Mouse (Mus musculus) right cerebral cortex, postnatal 25 days (tissue): Measurements from ENCODE around the gene Pde8b.

Experiments
- DNase-seq: peaks from one replicate; pipeline ENCODE4 v3.0.0; 2022

Pde8b gene

DNA sequence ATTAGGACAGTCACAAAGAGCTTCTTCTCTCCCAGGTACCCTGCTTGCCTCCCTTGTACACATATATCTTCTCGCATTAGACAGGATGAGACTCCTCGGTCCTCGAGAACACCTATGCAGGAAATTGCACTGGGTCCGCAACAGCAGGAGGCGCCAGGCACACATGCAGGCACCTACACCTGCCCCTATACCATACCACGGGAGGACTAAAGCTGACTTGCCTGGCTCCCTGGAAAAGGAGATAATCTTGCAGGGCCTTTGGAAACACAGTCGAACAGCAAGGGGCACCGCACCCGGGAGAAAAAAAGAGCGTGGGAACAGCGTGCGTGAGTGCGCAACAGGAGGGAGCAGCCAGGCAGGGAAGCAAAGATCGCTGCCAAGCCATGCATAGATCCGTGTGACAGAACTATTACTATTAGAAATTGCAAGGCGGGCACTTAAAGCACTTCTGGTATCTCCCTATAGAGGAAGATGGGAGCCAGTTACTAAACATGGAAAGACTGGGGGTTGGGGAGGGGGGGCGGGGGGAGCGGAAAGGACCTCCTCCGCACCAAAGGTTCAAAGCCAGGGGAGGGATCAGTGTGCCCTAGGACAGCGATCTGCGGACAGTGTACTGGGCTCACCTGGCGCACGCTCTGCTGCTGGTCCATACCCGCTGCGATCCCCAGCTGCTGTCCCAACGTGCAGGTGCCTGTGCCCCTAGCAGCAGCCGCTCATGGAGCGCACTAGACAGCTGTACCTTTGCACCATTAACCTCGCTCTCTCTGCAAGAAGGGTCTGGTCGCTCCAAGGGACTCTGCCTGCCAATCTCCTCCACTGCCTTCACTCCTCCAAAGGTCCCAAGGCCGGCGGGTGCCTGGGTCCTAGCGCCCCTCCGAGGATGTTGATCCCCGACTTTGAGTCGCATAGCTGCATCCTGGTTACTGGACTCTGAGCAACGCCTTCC is at the start of gene Pde8b:
Gene Pde8b (minus strand): TSS at position 826 of the 946 bp plus-strand sequence.
- DNase-seq: peak; percentile 45

DNA sequence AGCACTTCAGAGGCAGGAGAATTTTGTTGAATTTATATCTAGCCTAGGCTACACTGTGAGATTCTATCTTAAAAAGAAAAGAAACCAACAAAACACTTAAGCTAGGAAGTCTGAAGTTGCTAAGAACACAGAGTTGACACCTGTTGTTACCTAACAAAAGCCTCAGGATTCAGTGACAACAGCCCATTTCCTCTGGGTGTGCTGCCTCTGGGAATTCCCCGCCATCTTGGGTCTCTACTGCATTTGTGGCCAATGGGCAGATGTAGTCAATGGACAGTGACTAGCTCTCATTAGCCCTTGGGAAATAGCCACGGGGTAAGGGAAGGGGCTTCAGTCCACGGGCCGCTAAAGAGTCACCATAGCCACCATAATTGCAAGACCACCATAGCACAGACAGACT is 41.8 kb upstream of the Pde8b start:
- DNase-seq: no peak

DNA sequence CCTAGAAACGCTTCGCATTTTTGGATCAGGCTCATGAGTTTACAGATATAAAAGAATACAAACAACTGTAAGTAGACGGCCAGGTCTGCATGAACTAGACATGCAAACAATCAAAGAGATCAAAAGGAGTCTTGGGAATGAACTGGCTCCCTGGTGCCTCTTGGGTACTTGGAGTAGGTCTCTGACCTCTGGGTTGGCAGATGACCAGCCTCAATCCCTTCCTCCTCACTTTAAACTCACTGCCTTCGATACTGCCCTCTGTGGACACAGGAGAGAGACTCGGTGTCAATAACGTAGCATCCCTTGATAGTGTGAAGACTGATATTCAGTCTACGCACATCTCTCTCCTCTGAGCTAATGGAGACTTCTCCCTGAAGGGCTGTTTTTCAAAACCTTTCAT is 37.9 kb upstream of the Pde8b start:
- no peak for DNase-seq

DNA sequence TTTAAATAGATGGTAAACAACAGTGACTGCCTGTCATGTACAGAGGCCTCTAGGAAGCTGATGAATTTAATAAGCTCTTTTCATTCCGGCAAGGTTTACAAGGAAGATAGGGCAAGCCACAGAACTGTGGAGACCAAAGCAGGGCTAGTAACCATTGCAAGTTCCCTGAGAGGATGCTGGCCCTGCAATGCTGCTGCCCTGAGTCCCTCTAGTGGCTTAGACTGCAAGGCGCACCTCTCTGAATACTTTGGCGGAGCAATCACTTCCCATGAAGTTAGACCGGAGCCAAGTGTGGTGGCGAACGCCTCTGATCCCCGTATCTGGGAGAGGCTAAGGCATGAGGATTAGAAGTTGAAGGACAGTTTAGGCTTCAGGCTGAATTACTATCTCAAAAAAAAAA is 36.9 kb upstream of the Pde8b start:
- DNase-seq: peak; percentile 72

DNA sequence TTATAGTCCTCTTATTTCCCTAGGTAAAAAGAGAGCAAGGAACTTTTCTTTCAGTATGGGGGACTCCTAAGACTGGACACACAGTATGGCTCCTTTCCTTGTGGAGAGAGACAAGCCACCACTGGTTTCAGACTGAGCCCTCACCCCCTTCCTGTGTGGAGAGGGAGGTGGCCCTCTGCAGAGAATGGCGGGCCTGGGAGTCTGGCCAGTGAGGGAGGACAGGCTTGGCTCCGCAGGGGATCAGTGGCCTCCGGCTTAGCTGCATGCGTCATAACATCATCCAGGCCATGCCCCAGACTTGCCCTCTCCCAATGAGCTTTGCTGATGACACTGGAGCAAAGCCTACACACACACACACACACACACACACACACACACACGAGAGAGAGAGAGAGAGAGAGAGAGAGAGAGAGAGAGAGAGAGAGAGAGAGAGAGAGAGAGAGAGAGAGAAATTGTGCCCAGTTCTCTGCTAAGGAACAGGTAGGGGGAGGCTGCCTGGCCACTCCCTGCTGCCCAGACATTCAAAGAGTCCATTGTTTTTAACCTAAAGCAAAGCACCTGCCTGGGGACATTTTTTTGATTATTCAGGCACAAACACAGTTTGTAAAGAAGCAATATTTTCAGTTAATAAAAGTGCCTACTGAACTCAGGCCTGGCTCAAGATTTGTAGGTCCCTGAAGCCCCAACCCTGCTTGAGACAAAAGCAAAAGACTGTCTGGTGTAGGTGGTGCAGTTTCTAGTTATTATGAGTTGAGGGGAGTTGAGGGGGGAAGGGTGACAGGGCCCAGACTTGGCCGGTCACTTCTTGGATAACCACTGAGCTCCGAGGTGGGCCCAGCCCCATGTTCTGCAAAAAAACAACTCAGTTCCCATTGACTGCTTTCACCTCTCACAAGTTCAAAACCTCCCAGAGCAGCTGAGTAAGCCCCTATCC is 31.9 kb upstream of the Pde8b start:
- no peak for DNase-seq

DNA sequence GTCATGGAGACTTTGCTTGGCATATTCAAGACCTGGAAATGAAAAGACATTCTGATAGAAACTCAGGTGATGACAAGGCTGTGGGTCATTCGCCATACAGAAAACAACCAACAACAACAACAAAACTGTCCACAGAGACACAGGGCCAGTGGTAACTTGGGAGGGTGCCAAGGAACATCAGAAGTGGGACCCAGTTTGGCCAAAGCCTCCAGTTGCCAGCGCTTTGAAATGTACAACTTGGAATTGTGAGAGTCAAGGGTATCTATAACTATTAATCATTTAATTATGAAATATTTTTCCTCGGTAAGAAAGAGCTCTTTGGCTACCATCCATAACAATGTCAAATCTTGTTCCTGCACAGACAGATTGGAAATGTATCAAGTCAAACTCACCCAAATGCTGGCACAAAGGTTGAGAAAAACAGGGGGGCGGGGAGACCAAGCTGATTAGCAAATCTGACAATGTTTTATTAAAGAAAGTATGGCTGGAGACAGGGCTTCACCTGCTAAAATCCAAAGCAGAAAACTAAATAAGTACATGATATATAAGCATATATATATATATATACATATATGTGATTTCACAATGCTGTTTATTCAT is 28.4 kb upstream of the Pde8b start:
- no peak for DNase-seq

DNA sequence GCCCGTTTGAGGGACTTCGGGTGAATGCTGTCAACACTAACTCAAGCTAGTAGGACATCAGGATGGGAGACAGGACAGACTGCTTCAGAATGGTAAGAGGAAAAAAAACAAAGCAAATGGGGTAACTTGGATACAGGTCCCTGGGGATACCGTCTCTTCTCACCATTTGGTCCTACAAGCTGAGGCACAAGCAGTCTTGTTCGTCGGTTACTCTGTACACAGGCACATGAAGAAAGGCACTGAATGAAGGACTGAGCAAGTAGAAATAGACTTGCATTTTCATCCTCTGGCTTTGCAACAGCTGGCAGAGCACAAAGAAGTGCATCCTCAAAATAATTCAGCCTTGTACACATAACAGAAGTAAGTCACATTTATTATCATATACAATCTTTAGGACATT is 14.6 kb upstream of the Pde8b start:
- no peak for DNase-seq

DNA sequence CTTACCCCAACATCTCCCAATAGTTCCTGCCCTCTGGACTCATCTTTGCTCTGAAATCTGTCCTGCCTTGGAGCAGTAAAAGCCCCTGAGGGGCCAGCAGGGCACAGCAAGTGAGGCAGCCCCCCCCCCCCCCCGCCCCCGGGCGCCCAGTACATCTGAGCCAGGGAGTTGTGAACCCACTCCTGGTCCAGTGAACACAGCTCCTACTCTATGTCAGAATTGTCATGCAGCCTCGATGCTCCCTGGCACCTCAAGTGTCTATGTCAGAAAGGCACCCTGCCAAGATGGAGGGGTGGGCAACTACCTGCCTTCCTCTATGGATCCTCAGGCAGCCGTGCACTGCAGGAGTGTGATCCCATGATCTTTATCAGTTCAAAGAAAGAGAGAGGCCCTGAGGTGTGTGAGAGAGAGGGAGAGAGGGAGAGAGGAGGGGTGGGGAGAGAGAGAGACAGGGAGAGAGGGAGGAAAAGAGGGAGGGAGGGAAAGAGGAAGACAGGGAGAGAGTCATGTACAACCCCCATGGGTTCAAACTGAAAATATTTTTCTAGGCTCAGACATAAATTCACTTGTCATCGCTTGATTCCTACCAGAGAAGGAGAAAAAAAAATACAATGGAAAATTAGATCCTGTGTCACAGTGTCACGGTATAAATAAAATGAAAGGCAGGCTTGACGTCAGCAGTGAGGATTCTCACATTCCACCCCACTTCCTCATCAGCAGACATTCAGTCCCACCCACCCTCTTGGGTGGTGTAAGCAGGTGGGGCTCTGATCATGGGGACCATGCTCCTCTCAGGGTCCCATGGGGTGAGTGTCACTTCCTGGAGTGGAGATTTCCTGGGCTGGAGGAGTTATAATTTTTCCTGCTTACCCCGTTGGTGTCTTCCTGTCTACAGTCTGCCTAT is 11.0 kb upstream of the Pde8b start:
- DNase-seq: no peak

DNA sequence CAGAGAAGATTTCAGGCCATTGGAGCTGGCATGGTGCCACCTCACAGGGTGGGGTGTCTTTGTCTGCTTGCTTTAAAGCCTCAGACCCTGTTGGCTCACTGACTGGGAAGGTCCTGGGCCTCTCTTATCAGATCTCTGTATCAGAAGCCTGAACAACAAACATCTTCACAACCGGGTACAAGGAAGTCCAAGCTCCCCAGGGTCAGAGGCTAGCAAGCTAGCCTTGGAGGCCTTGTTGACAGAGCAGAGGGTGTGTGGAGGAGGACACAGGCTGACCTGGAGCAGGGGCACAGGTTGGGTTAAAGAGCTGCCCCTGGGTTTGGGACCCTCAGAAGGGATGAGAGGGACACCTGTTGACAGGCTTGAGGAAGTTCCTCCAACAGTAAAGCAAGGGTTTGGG is 10.3 kb upstream of the Pde8b start:
- DNase-seq: no peak

DNA sequence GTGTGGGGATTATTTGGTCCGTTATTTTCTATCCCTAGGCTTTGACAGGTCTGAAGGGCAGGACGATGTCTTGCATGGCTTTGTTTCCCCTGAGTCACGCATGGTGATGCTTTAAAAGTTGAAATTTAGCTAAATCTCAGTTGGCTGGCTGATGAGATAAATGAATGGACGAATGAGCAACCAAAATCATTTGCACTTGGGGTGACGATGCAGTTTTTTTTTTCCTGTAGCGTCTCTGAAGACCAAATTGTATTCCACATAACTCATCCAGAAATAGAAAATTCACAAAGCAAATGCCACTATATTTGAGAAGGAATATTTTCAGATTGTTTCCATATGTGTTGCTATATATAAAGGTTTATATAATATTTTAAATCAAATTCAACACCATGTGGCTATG is 6.9 kb upstream of the Pde8b start:
- no peak for DNase-seq

DNA sequence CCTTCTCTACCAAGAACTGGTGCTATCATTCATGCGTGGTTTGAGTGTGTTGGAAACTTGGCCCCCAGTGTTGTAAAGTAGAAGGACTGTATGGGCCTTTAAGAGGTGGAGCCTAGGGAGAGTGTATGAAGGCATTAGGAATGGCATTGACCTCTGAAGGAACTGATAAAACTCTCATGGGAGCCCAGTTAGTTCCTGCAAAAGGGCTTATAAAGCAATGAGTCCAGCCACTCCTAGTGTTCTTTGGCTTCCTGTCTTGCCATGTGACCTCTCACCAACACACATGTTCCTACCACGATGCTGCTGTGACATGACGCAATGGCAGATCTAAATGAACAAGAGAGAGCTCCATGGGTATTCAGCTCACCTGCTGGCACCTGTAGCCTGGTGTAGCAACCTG is 4.9 kb upstream of the Pde8b start:
- no peak for DNase-seq

DNA sequence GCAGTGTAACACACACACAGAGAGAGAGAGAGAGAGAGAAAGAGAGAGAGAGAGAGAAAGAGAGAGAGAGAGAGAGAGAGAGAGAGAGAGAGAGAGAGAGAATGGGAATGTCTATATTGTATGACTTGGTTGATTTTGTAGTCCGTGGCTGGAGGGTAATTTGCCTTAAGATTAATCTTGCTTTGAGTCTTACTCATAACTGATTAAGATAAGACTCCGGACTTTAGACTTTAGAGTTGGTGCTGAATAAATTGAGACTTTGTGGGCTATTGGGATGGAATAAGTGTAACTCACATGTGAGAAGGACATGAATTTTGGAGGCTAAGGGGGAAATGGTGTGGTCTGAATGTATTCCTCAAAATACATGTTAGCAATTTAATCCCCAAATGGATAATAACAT is 7.1 kb downstream of the Pde8b start:
- DNase-seq: no peak

DNA sequence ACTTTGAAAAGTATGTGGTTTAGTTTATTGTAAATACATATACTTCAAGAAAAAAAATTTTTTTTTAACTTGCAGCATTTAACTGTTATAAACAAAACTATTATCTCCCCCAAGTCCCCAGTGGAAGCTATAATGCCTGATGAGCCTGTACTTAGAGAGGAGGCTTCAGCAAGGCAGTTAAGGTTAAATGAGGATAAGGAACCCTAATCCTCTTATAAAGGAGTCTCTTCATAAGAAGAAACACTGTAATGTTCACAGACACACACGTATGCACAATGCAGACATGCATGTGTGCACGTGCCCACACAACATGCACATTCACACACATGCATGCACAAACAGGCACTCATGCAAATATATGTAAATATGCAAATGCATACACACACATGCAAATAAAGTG is 12.6 kb downstream of the Pde8b start:
- DNase-seq: no peak

DNA sequence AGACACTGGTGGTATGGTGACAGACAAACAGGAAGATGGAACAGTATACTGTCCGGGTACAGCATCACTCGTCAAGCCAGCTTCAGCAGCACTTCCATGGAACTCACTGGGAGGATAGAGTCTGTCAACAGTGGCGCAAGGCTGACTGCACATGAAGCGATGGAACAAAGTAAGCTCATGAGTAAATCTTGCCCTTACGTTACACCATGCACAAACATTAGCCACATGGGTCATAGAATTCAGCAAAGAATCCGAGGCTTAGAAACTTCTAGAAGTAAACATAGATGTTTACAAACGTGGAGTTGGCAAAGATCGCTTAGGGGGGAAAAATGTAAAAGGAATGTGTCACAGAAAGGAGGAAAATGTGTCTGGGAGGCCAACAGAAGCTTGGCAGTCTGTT is 14.9 kb downstream of the Pde8b start:
- no peak for DNase-seq

DNA sequence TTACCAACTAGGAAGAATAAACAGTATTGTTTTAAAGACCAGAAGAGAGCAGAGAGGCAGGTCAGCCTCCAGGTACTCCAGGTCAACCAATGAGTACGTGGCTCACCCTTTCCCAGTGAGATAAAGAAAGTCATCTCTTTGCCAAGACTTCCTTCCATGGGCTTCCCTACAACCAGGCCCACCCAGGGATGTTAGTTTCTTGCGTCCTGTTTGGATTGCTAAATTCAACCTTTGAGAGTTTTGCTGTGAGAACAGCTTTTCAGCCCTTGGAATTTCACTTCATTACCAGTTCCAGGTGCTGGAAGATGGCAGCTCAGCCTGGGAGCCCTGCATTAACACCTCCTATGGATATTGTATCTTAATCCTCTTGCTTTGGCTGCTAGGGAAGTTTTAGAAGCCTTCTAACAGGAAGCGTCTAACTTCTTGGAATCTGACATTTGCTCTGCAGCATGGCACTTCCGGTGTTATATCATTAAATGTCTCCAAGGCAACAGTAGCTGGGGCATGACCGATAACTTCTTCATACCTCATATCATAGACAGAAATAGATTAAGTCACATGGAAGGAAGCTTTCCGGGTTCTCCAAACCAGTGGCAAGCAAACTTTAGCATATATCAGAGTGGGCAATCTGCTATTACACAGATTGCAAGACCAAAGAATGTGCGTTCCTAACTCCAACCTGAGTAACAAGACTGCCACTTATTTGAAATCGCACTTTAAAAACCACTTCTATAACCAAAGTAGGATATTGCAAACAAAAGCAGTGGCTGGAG is 18.6 kb downstream of the Pde8b start:
- no peak for DNase-seq

DNA sequence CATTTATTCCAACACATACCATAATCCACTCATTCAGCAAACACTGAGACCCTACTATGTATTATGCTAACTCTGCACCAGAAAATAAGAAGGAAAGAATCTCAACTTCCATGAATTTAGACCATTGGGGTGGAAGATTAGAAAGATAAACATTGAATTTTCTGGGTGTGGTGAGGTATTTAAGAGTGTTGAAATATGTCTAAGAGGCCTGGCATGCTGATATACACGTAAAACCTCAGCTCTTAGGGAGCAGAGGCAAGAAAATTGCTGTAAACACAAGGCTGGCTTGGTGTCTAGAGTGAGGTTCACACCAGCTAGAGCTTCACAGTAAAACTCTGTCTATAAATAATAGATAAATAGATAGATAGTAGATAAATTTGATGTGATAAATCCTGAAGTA is 19.8 kb downstream of the Pde8b start:
- no peak for DNase-seq

DNA sequence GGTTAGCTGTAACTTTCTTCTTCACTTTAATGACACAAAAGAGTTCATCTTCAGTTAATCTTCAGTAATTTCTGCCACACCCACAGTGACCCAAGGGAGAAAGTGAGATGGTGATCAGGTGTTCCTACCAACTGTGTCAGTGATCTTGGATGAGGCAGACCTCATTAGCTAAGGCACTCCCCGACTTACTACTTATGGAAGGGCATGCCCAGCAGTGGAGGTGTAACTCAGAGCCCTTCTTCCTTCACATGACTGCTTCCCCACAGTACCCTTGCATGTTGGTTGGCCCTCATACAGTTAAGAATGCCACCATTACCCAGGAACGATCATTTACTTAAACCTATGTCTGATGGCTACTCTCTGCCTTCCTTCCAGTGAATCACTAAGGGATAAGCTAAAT is 25.6 kb downstream of the Pde8b start:
- DNase-seq: no peak

DNA sequence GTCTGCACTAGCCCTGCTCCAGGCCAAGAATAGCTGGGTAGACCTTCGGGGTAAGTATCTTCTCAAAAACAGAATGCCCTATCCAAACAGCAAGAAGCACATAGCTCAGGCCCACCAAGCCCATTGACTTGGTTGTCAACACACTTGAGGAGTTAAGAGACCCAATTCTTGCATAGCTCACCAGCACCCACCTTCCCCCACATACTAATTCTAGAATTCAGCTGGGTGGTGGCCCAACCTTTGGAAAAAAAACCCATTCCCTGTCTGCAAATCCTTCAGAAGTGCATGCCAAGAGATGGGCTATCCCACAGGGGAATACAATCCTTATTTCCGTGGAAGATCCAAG is 26.7 kb downstream of the Pde8b start:
- DNase-seq: no peak

DNA sequence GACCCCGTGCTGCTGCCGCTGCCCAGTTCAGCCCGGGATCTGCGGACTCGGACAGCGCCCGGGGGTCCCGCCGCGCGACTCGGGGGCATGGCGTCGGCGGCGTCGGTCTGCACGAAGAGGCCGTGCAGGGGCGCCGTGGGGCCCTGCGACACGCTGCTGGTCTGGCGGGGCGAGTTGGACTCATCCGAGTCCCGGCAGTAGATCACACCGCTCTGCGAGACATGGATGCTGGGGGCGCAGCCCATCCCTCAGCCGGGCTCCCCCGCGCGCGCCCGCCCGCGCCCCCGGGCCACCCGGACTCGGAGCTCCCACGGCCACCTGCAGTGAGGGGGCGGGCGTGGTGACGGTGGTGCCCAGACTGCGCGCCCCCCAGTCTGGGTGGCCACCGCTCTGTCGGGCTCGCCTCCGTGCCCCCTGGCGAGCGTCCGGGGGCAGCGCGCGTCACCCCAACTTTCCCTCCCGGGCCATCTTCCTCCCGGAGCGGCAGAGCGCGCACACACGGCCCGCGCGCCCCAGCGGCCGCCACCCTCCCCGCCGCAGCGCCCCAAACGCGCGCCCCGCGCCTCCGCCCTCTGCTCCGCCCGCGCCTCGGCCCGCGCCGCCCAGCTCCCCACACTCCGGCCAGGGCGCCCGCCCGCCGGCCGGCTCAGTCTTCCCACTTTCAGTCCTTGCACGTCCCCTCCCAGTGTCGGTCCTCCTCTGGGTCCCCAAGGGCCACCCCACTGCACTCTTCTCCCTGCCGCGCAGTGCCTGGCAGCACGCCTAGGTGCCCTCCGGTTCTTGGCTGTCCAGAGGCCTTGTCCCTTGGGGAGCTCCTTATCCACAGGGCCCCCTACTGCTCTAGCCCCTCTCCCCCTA is 27.3 kb downstream of the Pde8b start:
- peak; percentile 66 for DNase-seq

DNA sequence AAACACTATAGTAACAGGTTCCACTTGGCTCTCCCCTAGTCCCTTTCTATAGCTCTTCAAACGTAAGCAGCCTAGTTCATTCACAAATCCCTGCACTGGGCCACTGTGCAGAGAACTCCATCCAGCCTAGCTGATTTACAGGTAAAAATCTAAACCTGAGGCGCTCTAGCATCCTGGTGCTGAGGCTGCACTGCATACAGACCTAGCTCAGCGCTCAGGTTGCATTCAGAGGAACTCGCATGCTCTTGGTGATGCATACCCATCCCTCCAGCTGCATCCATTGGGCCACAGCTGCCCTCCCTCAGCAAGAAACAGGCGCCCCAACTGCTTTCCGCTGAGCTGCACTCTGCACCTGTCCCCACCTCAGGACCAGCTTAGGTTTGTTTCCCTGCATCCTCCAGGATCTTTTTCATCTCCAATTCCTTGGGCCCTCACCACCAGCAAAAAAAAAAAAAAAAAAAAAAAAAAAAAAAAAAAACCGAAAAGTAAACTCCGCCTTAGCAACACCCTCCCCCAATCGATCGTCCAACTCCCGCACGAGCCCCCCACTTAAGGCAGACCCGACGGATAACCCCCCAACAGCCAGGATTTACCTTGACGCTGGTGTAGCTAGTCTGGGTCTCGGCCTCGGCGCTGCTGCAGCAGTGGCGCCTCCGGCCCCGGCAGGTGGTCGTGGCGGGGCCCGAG is 28.1 kb downstream of the Pde8b start:
- DNase-seq: peak; percentile 50
